Mouse (Mus musculus) myocyte (in vitro differentiated cells): ENCODE results near the gene Ssh1.

Source experiments
- CEBPB ChIP-seq: IDR thresholded peaks from 2 replicates; pipeline ENCODE4 v1.6.1; 2011; ENCODE audit warnings: mild to moderate bottlenecking, moderate library complexity; ENCODE audit not compliant: poor library complexity, insufficient read depth, severe bottlenecking
- E2F4 ChIP-seq: IDR thresholded peaks from one replicate; pipeline ENCODE4 v1.6.1; 2011; ENCODE audit warnings: mild to moderate bottlenecking, control low read depth, moderate library complexity; ENCODE audit not compliant: insufficient read depth
- POLR2A ChIP-seq: IDR thresholded peaks from one replicate; pipeline ENCODE4 v1.6.1; 2011; ENCODE audit warnings: low read depth, mild to moderate bottlenecking, control low read depth, moderate library complexity; ENCODE audit not compliant: insufficient read length
- TCF12 ChIP-seq: IDR thresholded peaks from one replicate; pipeline ENCODE4 v1.6.1; 2011; ENCODE audit warnings: mild to moderate bottlenecking, control low read depth; ENCODE audit not compliant: poor library complexity, insufficient read depth, severe bottlenecking
- USF1 ChIP-seq: IDR thresholded peaks from one replicate; pipeline ENCODE4 v1.6.1; 2011; ENCODE audit warnings: low read depth, mild to moderate bottlenecking, control low read depth, moderate library complexity

- TF ChIP-seq POLR2A (no peak), USF1 (no peak), E2F4 (no peak), CEBPB (no peak), TCF12 (no peak)
These were observed 86.5 kb downstream of the Ssh1 start for GRCm38 (mm10) chr5:113906958-113907735.
